Mouse (Mus musculus): ENCODE results near the gene Usp30. TPM values are rescaled to one million over a fixed set of nuclear protein-coding genes. Genes with fewer than 3 reads are reported as not detected.

Gene Usp30
- polyA plus RNA-seq, 1 experiment from 2014 or later = 12.7 TPM

- Histone ChIP-seq H3K9ac (no peak overlapping the region), H3K4me2 (replicated peaks) (no peak overlapping the region), H3K36me3 (no peaks in the 10 kb centered on the region), H3K9me3 (replicated peaks) (no peaks in the 10 kb centered on the region), H3K27ac (replicated peaks) (no peak overlapping the region), H3K27me3 (no peaks in the 10 kb centered on the region), H3K4me3 (replicated peaks) (no peak overlapping the region), H3K4me1 (no peaks in the 10 kb centered on the region)
- WGBS = 27% methylated on average over 6 of the region's 6 CpGs
- ATAC-seq (ENCODE audit: insufficient number of reproducible peaks, low FRiP score, low TSS enrichment, low read depth) = no peak
These were observed 1.3 kb downstream of the Usp30 start for GRCm38 (mm10) chr5:114066601-114067000.

- no peaks in the 10 kb centered on the region for H3K27me3 ChIP-seq
- no peak overlapping the region for H3K4me3 ChIP-seq (replicated peaks)
- ATAC-seq (ENCODE audit: insufficient number of reproducible peaks, low FRiP score, low TSS enrichment, low read depth) = no peak
- H3K27ac ChIP-seq (replicated peaks) = no peak overlapping the region
- no peak overlapping the region for H3K4me2 ChIP-seq (replicated peaks)
- WGBS = 72% methylated on average over 9 of the region's 9 CpGs
- H3K9me3 ChIP-seq (replicated peaks) = no peaks in the 10 kb centered on the region
- H3K9ac ChIP-seq = no peak overlapping the region
- H3K36me3 ChIP-seq = no peaks in the 10 kb centered on the region
- H3K4me1 ChIP-seq = no peaks in the 10 kb centered on the region
These were observed 2.3 kb downstream of the Usp30 start for GRCm38 (mm10) chr5:114067543-114067942.

- no peak overlapping the region for H3K4me3 ChIP-seq (replicated peaks)
- no peak overlapping the region for H3K9ac ChIP-seq
- H3K36me3 ChIP-seq = no peaks in the 10 kb centered on the region
- no peaks in the 10 kb centered on the region for H3K4me1 ChIP-seq
- no peaks in the 10 kb centered on the region for H3K9me3 ChIP-seq (replicated peaks)
- WGBS = 70% methylated on average over 9 of the region's 9 CpGs
- no peak for ATAC-seq (ENCODE audit: insufficient number of reproducible peaks, low FRiP score, low TSS enrichment, low read depth)
- no peaks in the 10 kb centered on the region for H3K27me3 ChIP-seq
- H3K27ac ChIP-seq (replicated peaks) = no peak overlapping the region
- H3K4me2 ChIP-seq (replicated peaks) = no peak overlapping the region
These were observed 2.7 kb downstream of the Usp30 start for GRCm38 (mm10) chr5:114067982-114068381.

GRCm38 (mm10) chr5:114070858-114071257, 5.6 kb downstream of the Usp30 start:
- Histone ChIP-seq H3K4me3 (replicated peaks) (no peak overlapping the region), H3K4me1 (no peaks in the 10 kb centered on the region), H3K4me2 (replicated peaks) (no peak overlapping the region), H3K36me3 (no peaks in the 10 kb centered on the region), H3K27me3 (no peaks in the 10 kb centered on the region), H3K9ac (no peak overlapping the region), H3K27ac (replicated peaks) (no peak overlapping the region), H3K9me3 (replicated peaks) (no peaks in the 10 kb centered on the region)
- WGBS = 84% methylated on average over 4 of the region's 4 CpGs
- ATAC-seq (ENCODE audit: insufficient number of reproducible peaks, low FRiP score, low TSS enrichment, low read depth) = no peak

GRCm38 (mm10) chr5:114072262-114072661, 7.0 kb downstream of the Usp30 start:
- H3K9ac ChIP-seq = no peak overlapping the region
- 46% methylated on average over 2 of the region's 2 CpGs for WGBS
- H3K4me3 ChIP-seq (replicated peaks) = no peak overlapping the region
- no peaks in the 10 kb centered on the region for H3K9me3 ChIP-seq (replicated peaks)
- no peaks in the 10 kb centered on the region for H3K4me1 ChIP-seq
- no peak overlapping the region for H3K4me2 ChIP-seq (replicated peaks)
- ATAC-seq (ENCODE audit: insufficient number of reproducible peaks, low FRiP score, low TSS enrichment, low read depth) = no peak
- H3K27me3 ChIP-seq = no peaks in the 10 kb centered on the region
- H3K27ac ChIP-seq (replicated peaks) = no peak overlapping the region
- no peaks in the 10 kb centered on the region for H3K36me3 ChIP-seq

- no peaks in the 10 kb centered on the region for H3K9me3 ChIP-seq (replicated peaks)
- H3K27me3 ChIP-seq = no peaks in the 10 kb centered on the region
- H3K4me2 ChIP-seq (replicated peaks) = no peak overlapping the region
- ATAC-seq (ENCODE audit: insufficient number of reproducible peaks, low FRiP score, low TSS enrichment, low read depth) = no peak
- no peak overlapping the region for H3K9ac ChIP-seq
- no peak overlapping the region for H3K4me3 ChIP-seq (replicated peaks)
- no peaks in the 10 kb centered on the region for H3K4me1 ChIP-seq
- H3K27ac ChIP-seq (replicated peaks) = no peak overlapping the region
- no peaks in the 10 kb centered on the region for H3K36me3 ChIP-seq
- WGBS = 62% methylated on average over 8 of the region's 8 CpGs
These were observed 11.7 kb downstream of the Usp30 start for GRCm38 (mm10) chr5:114077009-114077408.

DNA sequence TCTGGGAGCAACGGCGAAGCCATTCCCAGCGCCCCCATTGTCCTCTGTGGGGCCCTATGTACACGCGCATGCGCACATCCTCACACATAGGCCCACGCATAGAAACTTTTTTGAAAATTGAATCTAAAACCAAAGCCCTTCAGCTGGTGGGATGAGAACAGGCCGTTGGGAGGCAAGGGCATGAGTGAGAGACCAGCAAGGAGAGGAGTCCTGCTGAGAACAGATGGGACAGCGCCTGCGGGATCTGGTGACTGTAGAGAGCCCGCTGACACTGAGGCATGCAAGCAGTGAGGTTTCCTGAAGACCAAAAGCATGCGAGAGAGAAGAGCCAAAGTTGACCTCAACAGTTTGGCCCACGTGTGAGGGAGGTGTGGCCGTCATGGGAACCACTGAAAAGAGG, 20.2 kb downstream of the Usp30 start:
- WGBS = 81% methylated on average over 14 of the region's 14 CpGs
- H3K36me3 ChIP-seq = no peaks in the 10 kb centered on the region
- H3K27me3 ChIP-seq = no peaks in the 10 kb centered on the region
- 0 out of 2 replicates have a peak, but pooled peaks cover under 1% of the 10 kb centered on the region for H3K4me1 ChIP-seq
- H3K4me2 ChIP-seq (replicated peaks) = no peak overlapping the region
- no peak overlapping the region for H3K4me3 ChIP-seq (replicated peaks)
- no peaks in the 10 kb centered on the region for H3K9me3 ChIP-seq (replicated peaks)
- H3K9ac ChIP-seq = no peak overlapping the region
- ATAC-seq (ENCODE audit: insufficient number of reproducible peaks, low FRiP score, low TSS enrichment, low read depth) = no peak
- H3K27ac ChIP-seq (replicated peaks) = no peak overlapping the region

GRCm38 (mm10) chr5:114087875-114088480, 22.7 kb downstream of the Usp30 start:
- Histone ChIP-seq H3K27ac (replicated peaks) (no peak overlapping the region), H3K4me1 (peaks cover 13% of the 10 kb centered on the region), H3K4me3 (replicated peaks) (no peak overlapping the region), H3K27me3 (no peaks in the 10 kb centered on the region), H3K4me2 (replicated peaks) (no peak overlapping the region), H3K9ac (no peak overlapping the region), H3K36me3 (no peaks in the 10 kb centered on the region), H3K9me3 (replicated peaks) (no peaks in the 10 kb centered on the region)
- no peak for ATAC-seq (ENCODE audit: insufficient number of reproducible peaks, low FRiP score, low TSS enrichment, low read depth)
- WGBS = 63% methylated on average over 12 of the region's 12 CpGs

DNA sequence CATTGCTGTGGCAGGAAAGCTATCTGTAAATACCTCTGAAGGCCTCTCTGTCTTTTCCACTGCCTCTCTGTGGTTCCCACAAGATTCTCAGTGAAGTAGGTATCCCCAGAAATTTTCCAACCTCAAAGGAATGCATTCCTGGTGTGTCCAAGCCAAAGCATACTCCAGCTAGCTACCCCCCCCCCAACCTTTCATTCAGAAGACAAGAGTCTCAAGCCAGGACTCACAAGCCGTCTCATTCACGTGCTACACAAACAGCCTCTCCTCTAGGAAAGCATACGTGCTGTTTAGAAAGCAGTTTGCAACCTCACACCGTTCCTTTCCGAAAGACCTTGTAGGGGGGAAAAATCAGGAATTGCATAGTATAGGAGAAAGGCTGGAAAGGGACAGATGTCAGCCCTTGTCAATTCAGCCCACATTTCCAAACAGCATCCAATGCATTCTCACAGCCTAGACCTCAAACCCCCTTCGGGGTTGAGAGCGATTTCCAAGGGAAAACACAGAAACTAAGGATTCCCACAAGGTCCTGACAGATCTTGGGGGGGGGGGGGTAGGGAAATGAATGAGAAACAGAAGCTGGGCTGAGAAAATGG, 25.3 kb downstream of the Usp30 start:
- H3K4me2 ChIP-seq (replicated peaks) = peak overlapping the region; percentile 50; the same call in 1 of the 2 replicates
- H3K27me3 ChIP-seq = no peaks in the 10 kb centered on the region
- H3K4me1 ChIP-seq = peaks cover 13% of the 10 kb centered on the region
- ATAC-seq (ENCODE audit: insufficient number of reproducible peaks, low FRiP score, low TSS enrichment, low read depth) = no peak
- 0 out of 2 replicates have a peak overlapping the region, but pooled peaks have one; percentile 26 for H3K4me3 ChIP-seq (replicated peaks)
- no peak overlapping the region for H3K9ac ChIP-seq
- WGBS = 15% methylated on average over 7 of the region's 7 CpGs
- H3K36me3 ChIP-seq = no peaks in the 10 kb centered on the region
- H3K9me3 ChIP-seq (replicated peaks) = no peaks in the 10 kb centered on the region
- no peak overlapping the region for H3K27ac ChIP-seq (replicated peaks)

GRCm38 (mm10) chr5:114091057-114091807, 26.0 kb downstream of the Usp30 start, which contains the start of gene Svop:
Gene Svop (minus strand): TSS chr5:114091570.
- ATAC-seq (ENCODE audit: insufficient number of reproducible peaks, low FRiP score, low TSS enrichment, low read depth) = peak; percentile 69
- Histone ChIP-seq H3K4me1 (peaks cover 13% of the 10 kb centered on the region), H3K36me3 (no peaks in the 10 kb centered on the region), H3K27me3 (no peaks in the 10 kb centered on the region), H3K4me3 (replicated peaks) (peak within 1 kb of the TSS; percentile 26), H3K9me3 (replicated peaks) (no peaks in the 10 kb centered on the region), H3K9ac (no peak within 1 kb of the TSS), H3K27ac (replicated peaks) (no peak within 1 kb of the TSS), H3K4me2 (replicated peaks) (peak within 1 kb of the TSS; percentile 50)
- WGBS = 2% methylated on average over 40 of the region's 40 CpGs

DNA sequence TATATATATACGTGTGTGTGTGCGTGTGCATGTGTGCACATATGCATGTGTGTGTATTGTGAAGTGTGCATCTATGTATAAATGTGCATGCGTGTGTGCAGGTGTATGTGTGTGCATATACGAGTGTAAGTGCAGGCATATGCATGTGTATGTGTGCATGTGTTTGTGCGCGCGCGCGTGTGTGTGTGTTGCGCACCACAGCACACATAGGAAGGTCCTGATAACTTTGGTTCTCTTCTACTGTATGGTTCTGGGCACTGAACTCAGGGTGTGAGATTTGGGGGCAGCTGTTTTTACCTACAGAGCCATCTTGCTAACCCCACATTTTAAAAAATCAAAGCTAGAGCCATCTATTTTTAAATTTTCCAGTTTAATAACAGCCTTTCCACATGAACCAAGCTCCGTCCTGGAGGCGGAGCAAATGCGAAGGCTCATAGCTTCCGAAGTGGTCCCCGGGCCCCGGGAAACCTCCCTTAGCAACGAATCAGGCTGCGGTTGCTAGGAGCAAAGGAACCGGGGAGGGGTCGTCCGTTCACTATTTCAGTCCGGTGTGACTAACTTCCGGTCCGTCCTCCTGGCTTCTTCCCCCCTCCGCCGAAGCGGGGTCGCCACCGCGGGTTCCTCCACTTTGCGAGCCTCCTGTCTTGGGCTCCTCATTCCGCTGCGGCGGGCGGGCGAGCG, 34.6 kb downstream of the Usp30 start:
- H3K4me3 ChIP-seq (replicated peaks) = peak overlapping the region; percentile 95
- no peaks in the 10 kb centered on the region for H3K9me3 ChIP-seq (replicated peaks)
- peaks cover 19% of the 10 kb centered on the region for H3K4me1 ChIP-seq
- H3K27ac ChIP-seq (replicated peaks) = peak overlapping the region; percentile 68
- no peaks in the 10 kb centered on the region for H3K27me3 ChIP-seq
- H3K36me3 ChIP-seq = peaks cover 7% of the 10 kb centered on the region; the same call in 1 of the 2 replicates
- ATAC-seq (ENCODE audit: insufficient number of reproducible peaks, low FRiP score, low TSS enrichment, low read depth) = peak; percentile 91
- peak overlapping the region; percentile 96 for H3K9ac ChIP-seq
- 7% methylated on average over 37 of the region's 37 CpGs for WGBS
- peak overlapping the region; percentile 92 for H3K4me2 ChIP-seq (replicated peaks)

Data from embryonic facial prominence, embryonic 15.5 days (tissue).